Mouse (Mus musculus) neural tube, embryonic 11.5 days (tissue): ENCODE data around the gene Ubxn7. TPM values are rescaled to one million over a fixed set of nuclear protein-coding genes. Genes with fewer than 3 reads are reported as not detected.

Source experiments
- ATAC-seq: fragments of 200-750 bp; cut with Nextera tagmentation; 2 replicates; pipeline ENCODE4 v1.8.0; 2017; ENCODE audit warnings: moderate number of reproducible peaks, mild to moderate bottlenecking, moderate TSS enrichment, moderate library complexity; ENCODE audit not compliant: insufficient read depth, low FRiP score, low TSS enrichment
- DNase-seq: peaks from one replicate; pipeline ENCODE4 v3.0.0-alpha.2; 2015; ENCODE audit warnings: low spot score
- H3K27ac ChIP-seq: fragments of 300-500 bp; sonication (generic); 2 replicates; pipeline ENCODE4 v1.5.1; 2014; ENCODE audit warnings: low read depth, mild to moderate bottlenecking, low read length
- H3K27me3 ChIP-seq: fragments of 300-500 bp; sonication (generic); 2 replicates; pipeline ENCODE4 v1.6.1; 2014; ENCODE audit warnings: mild to moderate bottlenecking, low read length, mixed read lengths; ENCODE audit not compliant: control insufficient read depth, insufficient read depth
- H3K36me3 ChIP-seq: fragments of 300-500 bp; sonication (generic); 2 replicates; pipeline ENCODE4 v1.6.1; 2014; ENCODE audit warnings: mild to moderate bottlenecking, low read length, moderate library complexity, mixed read lengths; ENCODE audit not compliant: control insufficient read depth, insufficient read depth
- H3K4me1 ChIP-seq: fragments of 300-500 bp; sonication (generic); 2 replicates; pipeline ENCODE4 v1.6.1; 2014; ENCODE audit warnings: low read length, mixed read lengths; ENCODE audit not compliant: control insufficient read depth, insufficient read depth
- H3K4me2 ChIP-seq: fragments of 300-500 bp; sonication (generic); 2 replicates; pipeline ENCODE4 v1.6.1; 2014; ENCODE audit warnings: low read depth, mild to moderate bottlenecking, moderate library complexity
- H3K4me3 ChIP-seq: fragments of 300-500 bp; sonication (generic); 2 replicates; pipeline ENCODE4 v1.5.1; 2014; ENCODE audit warnings: low read depth, low read length
- H3K9ac ChIP-seq: fragments of 300-500 bp; sonication (generic); 2 replicates; pipeline ENCODE4 v1.6.1; 2014; ENCODE audit warnings: mild to moderate bottlenecking, low read length
- H3K9me3 ChIP-seq: fragments of 300-500 bp; sonication (generic); 2 replicates; pipeline ENCODE4 v1.6.1; 2016; ENCODE audit warnings: low read length; ENCODE audit not compliant: control insufficient read depth
- WGBS: fragments of 180-500 bp; shearing (Covaris S2); extraction: QIAGEN DNeasy Blood & Tissue Kit; methylation state at CpG from one replicate; pipeline ENCODE4 v1.1.7; 2014; 5-methylcytosine and 5-hydroxymethylcytosine counted together
- polyA plus RNA-seq: library from polyadenylated mRNA; unstranded; fragments of >200 nt; fragmentation: Nextera tagmentation; extraction: Ambion mirVana; gene quantifications from 2 replicates; pipeline ENCODE4 v1.2.1, GENCODE M21; 2014

Gene Ubxn7
- polyA plus RNA-seq, 1 experiment from 2014 or later, result 22.7 TPM

DNA sequence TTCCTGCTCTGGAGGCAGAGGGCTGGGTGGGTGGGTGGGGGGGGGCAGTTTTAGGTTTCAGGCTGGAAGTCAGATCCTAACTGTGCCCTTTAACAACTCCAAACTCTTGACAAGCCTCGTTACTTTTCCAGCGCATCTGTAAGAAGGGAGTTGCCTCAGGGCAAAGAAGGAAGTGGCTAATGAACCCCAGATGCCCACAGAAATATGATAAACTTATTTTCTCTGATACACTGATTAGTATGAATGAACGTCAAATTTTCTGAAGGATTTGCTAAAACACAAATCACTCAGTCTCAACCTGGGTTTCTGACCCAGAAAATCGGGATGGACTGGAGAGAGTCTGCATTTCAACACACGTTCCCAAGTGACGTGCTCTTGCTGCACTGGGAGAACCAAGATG, 74.6 kb downstream of the Ubxn7 start:
- no peak overlapping the region for H3K27ac ChIP-seq
- no peak overlapping the region for H3K4me2 ChIP-seq
- H3K4me3 ChIP-seq, result no peak overlapping the region
- no peaks in the 10 kb centered on the region for H3K9me3 ChIP-seq
- no peak for DNase-seq
- no peak for ATAC-seq
- no peaks in the 10 kb centered on the region for H3K36me3 ChIP-seq
- no peaks in the 10 kb centered on the region for H3K27me3 ChIP-seq
- 78% methylated on average over 6 of the region's 6 CpGs for WGBS
- no peaks in the 10 kb centered on the region for H3K4me1 ChIP-seq
- no peak overlapping the region for H3K9ac ChIP-seq

DNA sequence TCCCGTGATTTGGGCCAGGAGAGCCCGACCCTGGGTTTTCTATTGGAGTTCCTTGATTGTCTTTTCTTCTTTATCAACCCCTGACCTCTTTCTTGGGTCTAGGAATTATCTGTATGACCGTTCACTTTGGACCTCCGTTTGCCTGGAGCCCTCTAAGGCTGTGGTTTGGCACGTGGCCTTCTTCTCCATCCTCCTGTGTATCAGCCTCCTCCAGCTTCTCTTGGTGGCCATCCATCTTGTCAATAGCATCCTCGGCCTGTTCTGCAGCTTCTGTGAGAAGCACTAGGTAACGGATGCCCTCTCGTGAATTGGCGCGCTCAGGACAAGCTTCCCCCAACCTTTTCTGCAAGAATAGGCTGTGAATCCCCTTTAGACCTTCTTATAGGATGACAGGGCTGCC, 75.7 kb downstream of the Ubxn7 start:
- Histone ChIP-seq H3K27ac (no peak overlapping the region), H3K9ac (no peak overlapping the region)
- 82% methylated on average over 10 of the region's 10 CpGs for WGBS

DNA sequence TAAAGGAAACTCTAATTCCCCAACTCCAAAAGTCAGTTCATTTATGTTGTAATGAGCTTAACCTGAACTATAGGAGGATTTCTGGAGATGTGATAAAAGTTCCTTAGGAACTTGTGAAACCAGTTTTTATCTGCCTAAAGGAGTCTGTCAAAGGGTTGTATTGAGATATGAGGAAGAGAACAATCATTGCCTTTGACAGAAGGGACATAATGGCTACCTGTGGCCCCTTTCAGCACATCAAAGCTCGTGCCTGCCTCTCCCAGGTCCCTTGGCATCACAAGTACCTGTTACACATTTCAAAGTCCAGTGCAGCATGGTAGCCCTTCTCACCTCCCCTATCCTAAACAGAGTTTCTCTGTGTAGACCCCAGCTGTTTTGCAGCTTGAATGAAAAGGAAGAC, 85.4 kb downstream of the Ubxn7 start:
- Histone ChIP-seq H3K9ac (no peak overlapping the region), H3K9me3 (no peaks in the 10 kb centered on the region), H3K4me2 (no peak overlapping the region), H3K4me3 (no peak overlapping the region), H3K36me3 (no peaks in the 10 kb centered on the region), H3K27me3 (no peaks in the 10 kb centered on the region), H3K27ac (no peak overlapping the region), H3K4me1 (peaks cover 2% of the 10 kb centered on the region; the same call in 1 of the 2 replicates)
- 68% methylated on average over 1 of the region's 1 CpGs for WGBS
- DNase-seq, result no peak
- no peak for ATAC-seq

More for the DNA sequence above, 75.7 kb downstream of the Ubxn7 start:
- Histone ChIP-seq H3K27me3 (no peaks in the 10 kb centered on the region), H3K9me3 (no peaks in the 10 kb centered on the region), H3K4me3 (no peak overlapping the region), H3K36me3 (no peaks in the 10 kb centered on the region), H3K4me1 (no peaks in the 10 kb centered on the region), H3K4me2 (no peak overlapping the region)
- DNase-seq (no peak), ATAC-seq (no peak)

DNA sequence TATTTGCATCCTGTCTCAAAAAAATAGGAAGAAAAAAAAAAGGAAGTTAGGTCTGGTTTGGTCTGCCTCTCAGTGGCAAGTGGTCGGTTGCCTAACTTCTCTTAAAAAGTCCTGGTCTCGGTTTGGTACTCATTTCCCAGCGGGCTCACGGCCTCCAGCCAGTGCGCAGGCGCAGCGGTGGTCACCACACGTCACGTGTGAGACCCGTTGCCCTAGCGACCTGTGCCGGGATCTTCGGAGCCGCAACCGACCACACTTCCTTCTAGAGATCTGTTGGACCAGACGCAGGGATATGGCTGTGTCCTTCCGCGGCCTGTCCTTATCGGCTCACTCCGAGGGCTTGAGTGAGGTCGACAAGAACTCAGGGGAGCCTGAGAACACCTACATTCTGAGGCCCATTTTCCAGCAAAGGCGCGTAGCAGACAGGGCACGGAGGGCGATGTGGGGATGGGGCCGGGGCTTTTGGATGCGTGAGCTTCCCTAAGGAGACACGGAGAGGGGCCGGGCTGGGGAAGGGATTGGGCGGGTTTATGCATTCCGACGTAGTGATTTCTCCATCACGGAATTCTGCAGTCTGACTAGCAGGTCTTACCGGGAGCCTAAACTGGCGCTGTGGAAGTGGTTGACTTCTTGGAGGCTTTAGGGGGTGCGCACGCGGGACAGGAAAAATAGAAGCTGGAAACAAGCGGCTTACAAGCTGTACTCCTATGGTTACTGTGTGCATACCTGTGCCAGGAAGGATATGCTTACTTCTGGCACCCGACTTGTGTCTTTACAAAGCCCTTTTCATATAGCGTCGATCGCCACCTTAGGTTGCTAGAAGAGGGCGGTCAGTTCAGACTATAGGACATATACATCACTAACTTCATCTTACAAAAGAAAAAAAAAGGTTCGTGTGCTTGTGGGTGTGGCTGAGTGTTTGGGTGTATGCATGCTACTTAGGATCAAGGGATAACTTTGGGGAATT, 87.7 kb downstream of the Ubxn7 start, which contains the start of gene Tctex1d2:
Gene Tctex1d2 (plus strand): TSS at position 186 of the 967 bp plus-strand sequence.
- Histone ChIP-seq H3K9me3 (no peaks in the 10 kb centered on the region), H3K9ac (peak within 1 kb of the TSS; percentile 80), H3K4me3 (peak within 1 kb of the TSS; percentile 66), H3K4me2 (peak within 1 kb of the TSS; percentile 64), H3K27me3 (no peaks in the 10 kb centered on the region), H3K4me1 (peaks cover 2% of the 10 kb centered on the region; the same call in 1 of the 2 replicates), H3K27ac (peak within 1 kb of the TSS; percentile 85), H3K36me3 (no peaks in the 10 kb centered on the region)
- WGBS, result 1% methylated on average over 45 of the region's 45 CpGs
- DNase-seq (peak; percentile 93), ATAC-seq (peak; percentile 96)

DNA sequence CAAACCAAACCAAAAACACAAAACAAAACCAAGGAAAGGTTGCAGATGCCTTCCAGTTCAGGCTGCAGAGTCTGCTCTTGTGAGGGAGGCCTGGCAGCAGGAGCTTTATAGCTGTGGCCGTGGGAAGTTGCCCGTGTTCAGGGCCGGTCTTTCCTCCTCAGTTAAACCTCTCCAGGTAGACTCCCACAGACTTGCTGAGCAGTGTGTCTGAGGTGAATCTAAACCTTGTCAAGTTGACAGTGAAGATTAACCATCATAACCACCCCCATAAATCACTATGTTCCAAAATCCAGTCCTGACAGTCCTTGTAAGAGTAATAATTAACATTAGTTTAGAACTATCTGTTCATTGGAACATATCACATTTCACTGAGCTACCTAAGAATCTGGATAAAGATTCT, 95.4 kb downstream of the Ubxn7 start:
- H3K36me3 ChIP-seq, result no peaks in the 10 kb centered on the region
- WGBS, result 79% methylated on average over 3 of the region's 3 CpGs
- peaks cover 10% of the 10 kb centered on the region; the same call in 1 of the 2 replicates for H3K4me1 ChIP-seq
- ATAC-seq, result no peak
- H3K4me2 ChIP-seq, result no peak overlapping the region
- no peak overlapping the region for H3K4me3 ChIP-seq
- H3K27ac ChIP-seq, result no peak overlapping the region
- H3K9ac ChIP-seq, result no peak overlapping the region
- DNase-seq, result no peak
- H3K27me3 ChIP-seq, result no peaks in the 10 kb centered on the region
- H3K9me3 ChIP-seq, result no peaks in the 10 kb centered on the region

DNA sequence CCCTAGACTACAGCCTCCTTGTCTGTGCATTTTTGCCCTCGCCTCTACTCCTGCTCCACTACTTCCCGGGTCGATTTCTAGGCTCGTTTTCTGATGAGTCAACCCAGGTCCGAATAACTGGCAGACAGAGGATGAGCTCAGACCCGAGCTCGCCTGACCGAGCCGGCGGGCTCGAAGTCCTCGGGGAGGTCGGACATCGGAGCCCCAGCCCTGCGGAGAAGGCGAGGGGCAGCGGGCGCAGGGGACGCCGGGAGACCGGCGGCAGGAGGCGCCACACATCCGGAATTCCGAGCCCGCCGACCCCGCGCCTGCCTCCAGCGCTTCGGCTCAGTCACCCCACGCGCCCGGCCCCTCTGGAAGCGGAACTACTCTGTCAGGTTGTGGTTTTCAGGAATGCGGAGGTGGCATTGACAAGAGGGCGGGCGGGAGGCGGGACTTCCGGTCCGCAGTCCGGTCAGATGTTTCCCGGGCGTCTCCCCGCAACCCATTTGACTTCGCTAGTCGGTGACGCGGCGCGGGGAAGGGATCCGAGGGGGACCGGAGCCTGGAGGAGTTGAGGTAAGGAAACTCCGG, 98.5 kb downstream of the Ubxn7 start, which contains the start of gene Pcyt1a:
Gene Pcyt1a (plus strand): TSS at position 448 of the 573 bp plus-strand sequence.
- peaks cover 10% of the 10 kb centered on the region; the same call in 1 of the 2 replicates for H3K4me1 ChIP-seq
- peak; percentile 93 for ATAC-seq
- peak within 1 kb of the TSS; percentile 79 for H3K4me3 ChIP-seq
- peak within 1 kb of the TSS; percentile 92 for H3K4me2 ChIP-seq
- peak within 1 kb of the TSS; percentile 88 for H3K27ac ChIP-seq
- peak within 1 kb of the TSS; percentile 82 for H3K9ac ChIP-seq
- H3K36me3 ChIP-seq, result no peaks in the 10 kb centered on the region
- peak; percentile 93 for DNase-seq
- WGBS, result under 1% methylated on average over 54 of the region's 54 CpGs
- no peaks in the 10 kb centered on the region for H3K9me3 ChIP-seq
- no peaks in the 10 kb centered on the region for H3K27me3 ChIP-seq

DNA sequence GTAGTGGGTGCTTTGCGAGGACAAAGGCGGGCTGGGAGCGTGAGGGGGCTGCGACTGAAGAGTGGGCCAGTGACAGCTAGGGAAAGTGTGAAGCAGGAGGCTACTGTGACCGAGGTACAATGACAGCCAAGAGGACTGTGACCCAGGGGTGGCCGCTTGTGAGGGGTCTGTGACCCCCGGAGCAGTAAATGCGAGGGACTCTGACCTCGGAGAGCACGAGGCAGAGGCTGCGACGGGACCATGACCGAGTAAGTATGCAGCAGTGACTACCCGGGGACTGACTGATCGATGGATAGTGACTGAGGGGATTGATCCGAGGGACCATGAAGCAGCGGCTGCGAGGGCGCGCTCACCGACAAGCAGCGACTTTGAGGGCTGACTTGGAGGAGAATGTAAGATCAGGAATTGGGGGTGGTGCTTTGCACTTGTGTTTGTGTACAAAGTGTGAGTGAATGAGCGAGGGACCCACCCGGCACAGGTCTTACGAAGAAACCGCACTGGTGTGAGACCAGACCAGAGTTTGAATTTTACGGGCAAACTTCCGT, 99.1 kb downstream of the Ubxn7 start:
- Histone ChIP-seq H3K9me3 (no peaks in the 10 kb centered on the region), H3K27me3 (no peaks in the 10 kb centered on the region), H3K4me1 (peaks cover 10% of the 10 kb centered on the region; the same call in 1 of the 2 replicates), H3K9ac (peak overlapping the region; percentile 82), H3K36me3 (no peaks in the 10 kb centered on the region), H3K27ac (peak overlapping the region; percentile 88), H3K4me2 (peak overlapping the region; percentile 92), H3K4me3 (peak overlapping the region; percentile 79)
- ATAC-seq (no peak; the same call in 1 of the 2 replicates), DNase-seq (no peak)
- WGBS, result 3% methylated on average over 28 of the region's 28 CpGs

DNA sequence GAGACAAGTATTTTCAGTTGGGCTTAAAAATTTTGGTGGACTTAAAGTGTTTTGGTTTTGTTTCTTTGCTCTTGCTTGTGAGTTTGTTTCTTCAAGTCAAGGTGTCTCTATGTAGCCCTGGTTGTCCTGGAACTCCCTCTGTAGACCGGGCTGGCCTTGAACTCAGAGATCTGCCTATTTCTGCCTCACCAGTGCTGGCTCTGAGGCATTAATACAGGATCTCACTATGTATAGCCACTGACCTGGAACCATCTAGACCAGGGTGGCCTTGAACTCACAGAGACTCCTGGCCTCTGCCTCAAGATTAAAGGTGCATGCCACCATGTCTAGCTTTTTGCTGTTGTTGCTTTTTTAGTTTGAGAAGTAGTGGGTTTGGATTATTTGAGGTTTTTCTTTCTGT, 99.9 kb downstream of the Ubxn7 start:
- Histone ChIP-seq H3K4me2 (peak overlapping the region; percentile 92; the same call in 1 of the 2 replicates), H3K27me3 (no peaks in the 10 kb centered on the region), H3K36me3 (no peaks in the 10 kb centered on the region), H3K27ac (no peak overlapping the region), H3K4me3 (peak overlapping the region; percentile 79; the same call in 1 of the 2 replicates), H3K4me1 (peaks cover 10% of the 10 kb centered on the region; the same call in 1 of the 2 replicates), H3K9ac (no peak overlapping the region), H3K9me3 (no peaks in the 10 kb centered on the region)
- ATAC-seq (no peak), DNase-seq (no peak)
- 78% methylated on average over 1 of the region's 1 CpGs for WGBS
